Mouse (Mus musculus) right cerebral cortex, postnatal 4 days (tissue): ENCODE data around the gene Icos.

Experiments used
- DNase-seq: peaks from one replicate; pipeline ENCODE4 v3.0.0-alpha.2; 2022

The Icos gene

DNA sequence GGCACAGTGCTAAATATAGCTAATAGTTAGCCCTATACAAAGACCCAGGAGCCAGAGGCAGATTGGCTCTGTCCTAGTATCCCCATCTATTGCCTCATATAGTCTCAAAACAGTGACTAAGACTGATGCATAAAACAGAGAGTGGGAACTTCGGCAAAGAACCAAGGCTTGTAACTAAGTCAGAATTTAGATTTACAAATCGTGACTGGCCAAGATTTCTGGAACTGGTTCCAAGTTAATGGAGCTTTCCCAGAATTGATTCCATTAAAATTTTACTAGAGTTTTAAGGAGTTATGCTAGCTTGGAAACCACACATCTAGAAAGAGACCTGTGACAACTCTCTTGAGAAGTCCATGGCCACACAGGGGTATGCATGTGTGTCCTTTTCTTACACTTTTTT is 65.1 kb downstream of the Icos start:
- DNase-seq: no peak

DNA sequence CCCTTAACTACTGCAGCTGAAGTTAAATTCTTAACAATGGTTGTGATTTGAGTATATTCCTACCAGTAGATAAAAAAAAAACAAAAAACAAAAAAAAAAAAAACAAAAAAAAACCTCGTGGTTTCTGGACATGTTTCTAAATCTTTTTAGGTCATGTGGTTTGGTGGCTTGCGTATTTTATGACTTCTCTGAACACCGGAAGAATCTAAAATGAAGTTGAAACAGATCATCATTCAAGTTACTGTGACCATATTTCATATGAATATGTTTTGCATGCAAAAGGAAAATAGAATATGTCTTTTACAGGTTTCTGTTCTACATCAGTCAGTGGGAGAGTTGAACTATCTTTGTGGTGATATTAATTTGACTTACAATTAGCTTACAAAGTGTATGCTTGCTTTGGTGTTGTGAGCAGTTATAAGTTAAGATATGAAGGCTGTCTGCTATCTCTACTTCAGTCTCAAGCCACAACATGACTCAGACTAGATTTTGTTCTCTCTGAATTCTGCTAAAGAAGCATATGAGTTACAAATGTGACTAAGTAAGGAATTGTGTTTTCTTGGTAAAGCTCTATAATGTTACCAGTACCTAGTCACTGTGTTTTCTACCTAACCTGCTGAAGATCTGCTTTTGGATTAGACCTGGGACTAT is 68.5 kb downstream of the Icos start:
- DNase-seq: no peak

DNA sequence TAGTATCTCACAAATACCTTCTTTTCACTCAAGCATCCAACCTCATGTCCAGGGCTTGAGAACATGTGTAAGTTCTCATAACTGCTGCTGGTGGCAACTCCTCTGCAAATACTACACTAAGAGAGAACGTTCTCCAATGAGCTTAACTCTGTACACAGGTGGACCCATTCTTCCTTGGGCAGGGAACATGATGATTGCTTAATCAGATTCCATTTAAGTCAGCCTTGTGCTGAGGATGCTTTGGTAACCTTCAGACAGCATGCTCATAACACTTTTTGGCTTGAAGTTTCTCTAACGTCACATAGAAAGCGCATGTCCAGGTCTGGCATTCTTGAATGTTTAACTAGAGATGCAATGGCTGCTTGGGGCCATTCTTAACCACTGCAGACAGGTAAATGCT is 69.6 kb downstream of the Icos start:
- DNase-seq: no peak
